Mouse (Mus musculus): ENCODE measurements around the gene Gm17571. TPM values are rescaled to one million over a fixed set of nuclear protein-coding genes. Genes with fewer than 3 reads are reported as not detected.

Gene Gm17571
- total RNA-seq, 2 experiments from 2014 or later = not detected

DNA sequence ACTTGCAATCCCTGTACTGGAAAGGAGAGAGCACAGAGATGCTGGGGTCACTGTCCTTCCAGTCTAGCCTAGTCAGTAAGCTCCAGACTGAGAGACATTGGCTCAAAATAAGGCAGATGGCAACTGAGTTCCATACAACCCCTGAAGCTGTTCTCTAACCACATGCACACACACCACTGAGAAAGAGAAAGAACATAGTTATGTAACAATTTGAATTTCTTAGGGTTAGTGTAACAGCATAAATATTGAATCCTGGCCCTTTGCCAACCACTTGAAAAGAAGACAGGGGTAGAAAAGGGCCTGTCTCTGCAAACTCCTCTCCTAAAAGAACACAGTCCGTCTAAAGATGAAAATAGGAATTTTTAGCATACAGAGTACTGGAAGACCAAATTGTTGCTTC lies 12.8 kb upstream of the Gm17571 start:
- no peak for ATAC-seq (replicated peaks; ENCODE audit: low FRiP score, low TSS enrichment, poor library complexity, severe bottlenecking)

DNA sequence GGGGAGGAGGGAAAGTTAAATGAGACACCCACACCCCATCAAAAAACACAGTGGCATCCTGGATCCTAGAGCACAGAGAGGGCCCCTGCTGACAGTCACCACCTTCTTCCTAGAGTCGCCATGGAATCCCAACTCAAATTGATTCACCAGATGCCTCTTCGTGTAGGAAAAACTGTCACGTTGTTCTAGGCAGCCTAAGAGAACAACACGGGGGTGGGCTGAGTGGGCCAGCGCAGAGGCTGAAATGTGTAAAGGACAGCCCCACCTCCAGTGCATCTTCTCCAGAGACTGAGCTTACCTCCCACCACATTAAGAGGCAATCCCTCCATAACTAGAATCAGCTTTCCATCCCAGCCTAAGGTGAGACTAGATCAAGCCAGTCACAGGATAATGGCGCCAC lies 11.2 kb upstream of the Gm17571 start:
- ATAC-seq (replicated peaks; ENCODE audit: low FRiP score, low TSS enrichment, poor library complexity, severe bottlenecking) = no peak

DNA sequence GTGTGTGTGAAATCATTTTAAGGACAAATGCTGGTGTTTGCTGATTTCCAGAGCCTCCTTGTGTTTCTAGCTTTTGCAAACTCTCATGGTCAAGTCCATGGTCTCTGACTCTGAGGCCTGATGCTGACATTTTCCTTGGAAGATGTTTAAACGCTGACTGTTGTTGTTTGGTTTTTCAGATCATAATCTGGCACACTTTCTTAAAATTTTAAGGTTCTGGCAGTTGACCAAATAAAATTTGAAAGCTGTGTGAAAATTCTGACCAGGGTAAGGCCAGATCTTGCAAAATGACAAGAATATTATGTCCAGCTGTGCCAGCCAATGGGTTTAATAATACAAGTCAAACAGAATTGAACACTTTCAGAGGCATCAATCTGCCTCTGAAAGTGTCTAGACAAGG lies 8.7 kb upstream of the Gm17571 start:
- no peak for ATAC-seq (replicated peaks; ENCODE audit: low FRiP score, low TSS enrichment, poor library complexity, severe bottlenecking)

DNA sequence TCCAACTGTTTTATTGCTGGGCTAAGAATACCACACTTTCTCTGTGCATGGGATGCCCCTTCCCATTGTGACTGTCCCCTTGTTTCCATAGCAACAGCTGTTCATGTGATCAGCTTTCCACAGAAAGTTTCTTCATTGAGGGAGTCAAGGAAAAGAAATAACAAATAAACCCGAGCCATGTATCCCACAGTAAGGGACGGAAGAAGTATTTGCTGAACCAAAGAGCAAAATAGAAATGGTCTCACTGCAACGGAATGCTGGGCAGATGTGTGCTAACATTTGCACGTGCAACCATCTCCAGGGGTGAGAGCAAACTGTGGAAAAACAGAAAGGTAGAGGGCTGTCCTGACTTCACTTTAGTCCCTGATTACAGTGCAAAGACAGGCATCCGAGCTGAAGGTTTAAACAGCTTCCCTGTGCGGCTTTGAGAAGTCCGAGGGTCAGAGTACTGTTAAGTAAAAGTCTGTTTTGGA lies 8.1 kb upstream of the Gm17571 start:
- no peak for ATAC-seq (replicated peaks; ENCODE audit: low FRiP score, low TSS enrichment, poor library complexity, severe bottlenecking)

DNA sequence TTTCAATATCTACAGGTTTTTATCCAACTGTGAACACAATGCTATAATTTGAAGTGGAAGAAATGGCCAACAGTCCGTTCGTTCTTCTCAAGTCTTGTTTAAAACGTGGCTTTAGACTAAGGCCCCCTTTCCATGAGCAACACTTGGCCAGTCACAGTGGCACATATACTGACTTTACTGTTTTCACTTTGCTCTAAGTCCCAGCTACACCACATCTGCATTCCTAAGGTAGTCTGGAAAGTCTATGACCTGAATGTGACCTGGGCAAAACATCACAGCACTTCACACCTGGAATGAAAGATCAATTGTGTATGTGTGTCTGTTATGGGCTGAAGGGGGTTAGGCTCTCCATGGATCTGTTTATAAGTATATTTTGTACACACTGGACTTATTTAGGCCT lies 2.2 kb upstream of the Gm17571 start:
- ATAC-seq (replicated peaks; ENCODE audit: low FRiP score, low TSS enrichment, poor library complexity, severe bottlenecking) = no peak

DNA sequence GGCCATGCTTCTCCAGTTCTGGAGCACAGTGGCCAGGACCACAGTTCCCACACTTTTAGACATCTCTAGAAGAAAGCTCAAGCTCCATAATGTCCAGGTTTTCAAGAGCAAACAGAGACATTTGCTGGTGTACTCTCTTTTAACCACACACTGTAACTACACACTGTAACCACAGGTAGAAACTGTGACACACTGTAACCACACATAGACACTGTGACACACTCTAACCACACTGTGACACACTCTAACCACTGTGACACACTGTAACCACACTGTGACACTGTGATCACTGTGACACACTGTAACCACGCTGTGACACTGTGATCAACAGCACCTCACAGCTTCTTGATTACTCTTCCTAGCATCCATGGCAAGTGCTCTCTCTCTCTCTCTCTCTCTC lies 317 bp downstream of the Gm17571 start:
- no peak for ATAC-seq (replicated peaks; ENCODE audit: low FRiP score, low TSS enrichment, poor library complexity, severe bottlenecking)

DNA sequence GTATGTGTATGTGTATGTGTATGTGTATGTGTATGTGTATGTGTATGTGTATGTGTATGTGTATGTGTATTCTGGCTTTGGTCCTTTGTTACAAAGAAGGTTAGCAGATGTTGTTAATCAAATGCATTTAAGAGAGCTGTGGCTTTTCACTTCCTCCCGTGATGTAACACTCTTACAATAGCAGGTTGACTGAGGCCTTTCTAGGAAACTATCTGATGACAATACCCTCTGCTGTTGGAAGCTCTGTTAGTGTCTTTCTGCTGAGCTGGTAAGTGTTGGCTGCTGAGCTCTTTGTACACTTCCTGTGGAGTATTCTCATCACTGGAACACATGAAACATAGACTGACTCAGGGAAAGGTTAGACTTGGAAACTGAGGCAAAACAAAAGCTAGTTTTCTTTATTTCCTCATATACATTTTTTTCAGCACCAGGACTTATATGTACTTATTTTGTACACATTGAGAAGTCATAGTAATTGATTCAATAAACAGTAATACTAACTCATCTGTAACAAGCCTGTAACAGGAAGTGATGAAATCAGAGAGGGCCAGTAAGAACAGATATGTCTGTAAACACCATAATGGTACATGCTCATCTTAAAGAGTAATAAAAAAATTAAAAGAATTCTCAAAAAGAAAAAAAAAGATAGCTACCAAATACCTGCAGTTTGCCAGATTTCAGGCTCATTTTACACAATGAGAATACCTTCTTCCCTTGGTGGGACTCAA lies 2.9 kb downstream of the Gm17571 start:
- ATAC-seq (replicated peaks; ENCODE audit: low FRiP score, low TSS enrichment, poor library complexity, severe bottlenecking) = no peak

DNA sequence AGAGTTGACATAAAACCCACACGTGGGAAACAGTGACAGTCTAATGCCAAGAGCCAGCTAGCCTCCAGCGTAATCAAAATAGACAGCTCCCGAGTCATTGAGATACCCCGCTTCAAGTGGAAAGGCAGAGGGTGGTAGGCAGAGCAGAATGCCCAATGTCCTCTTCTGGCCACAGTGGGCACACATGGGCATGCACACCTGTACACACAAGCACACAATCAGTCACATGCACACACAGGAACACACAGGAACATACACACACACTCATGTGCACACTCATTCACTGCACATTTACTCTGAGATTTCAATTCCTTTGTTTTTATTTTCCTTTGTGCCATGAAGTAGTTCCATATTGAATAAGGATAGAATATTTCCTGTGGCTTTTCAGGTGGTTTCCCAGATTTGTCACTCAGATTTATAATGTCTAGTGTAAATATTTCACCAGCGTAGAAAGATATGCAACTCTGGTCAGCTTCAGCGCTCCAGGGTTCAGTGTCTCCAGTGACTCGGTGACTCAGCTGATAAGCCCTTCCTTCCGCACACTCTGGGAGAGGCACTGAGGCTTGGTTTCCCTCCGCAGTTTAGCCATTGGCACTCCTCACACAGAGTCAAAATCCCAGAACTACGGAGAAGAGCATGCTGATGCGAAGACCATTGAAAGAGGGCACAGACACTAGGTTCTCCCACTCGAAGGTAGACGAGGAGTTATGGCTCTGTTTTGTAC lies 4.4 kb downstream of the Gm17571 start:
- ATAC-seq (replicated peaks; ENCODE audit: low FRiP score, low TSS enrichment, poor library complexity, severe bottlenecking) = peak; percentile 55; the same call in 1 of the 2 replicates

DNA sequence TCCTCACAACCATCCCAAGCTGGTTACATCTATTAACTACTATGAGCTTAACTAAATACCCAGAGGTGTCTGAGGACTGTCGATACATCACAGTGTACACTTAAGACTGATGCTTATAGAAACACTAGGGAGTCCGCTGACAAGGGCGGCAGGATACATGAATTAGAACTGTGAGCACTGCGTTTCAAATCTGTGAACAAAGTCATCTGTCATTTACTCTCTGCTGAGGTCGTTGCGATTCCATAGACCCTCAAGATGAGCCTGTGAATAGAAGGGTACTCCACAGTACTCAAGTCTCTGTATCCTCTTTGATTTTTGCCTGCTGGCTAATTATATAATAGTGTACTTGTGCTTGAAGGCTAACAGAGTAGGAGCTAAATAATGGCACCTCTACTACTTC lies 5.6 kb downstream of the Gm17571 start:
- no peak for ATAC-seq (replicated peaks; ENCODE audit: low FRiP score, low TSS enrichment, poor library complexity, severe bottlenecking)

DNA sequence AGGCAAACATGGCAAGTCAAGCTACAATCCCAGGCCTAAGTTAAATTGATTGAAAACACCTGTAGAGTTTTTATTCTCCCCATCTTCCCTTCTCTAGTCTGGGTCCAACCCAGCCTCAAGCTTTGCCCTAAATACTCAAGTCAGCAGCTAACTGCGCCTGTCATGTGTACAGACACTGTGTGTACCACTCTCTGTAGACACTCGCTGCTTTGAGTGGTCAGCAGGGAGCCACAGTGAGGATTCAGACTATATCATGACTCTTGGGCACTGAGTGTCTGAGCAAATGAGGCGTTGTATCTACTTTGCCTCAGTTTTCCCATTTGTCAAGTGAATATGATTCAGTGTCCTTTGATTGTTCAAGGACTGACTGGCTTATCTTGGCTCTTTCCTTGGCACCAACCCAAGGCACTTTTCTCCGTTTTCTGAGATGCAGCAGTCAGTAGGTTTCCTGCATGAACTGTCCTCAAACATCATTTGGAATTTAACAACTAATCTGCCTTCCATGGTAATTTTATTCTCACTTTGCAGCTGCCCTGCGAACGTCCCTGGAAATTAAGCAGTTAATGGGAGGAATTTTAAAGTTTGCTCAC lies 13.0 kb downstream of the Gm17571 start:
- no peak for ATAC-seq (replicated peaks; ENCODE audit: low FRiP score, low TSS enrichment, poor library complexity, severe bottlenecking)

DNA sequence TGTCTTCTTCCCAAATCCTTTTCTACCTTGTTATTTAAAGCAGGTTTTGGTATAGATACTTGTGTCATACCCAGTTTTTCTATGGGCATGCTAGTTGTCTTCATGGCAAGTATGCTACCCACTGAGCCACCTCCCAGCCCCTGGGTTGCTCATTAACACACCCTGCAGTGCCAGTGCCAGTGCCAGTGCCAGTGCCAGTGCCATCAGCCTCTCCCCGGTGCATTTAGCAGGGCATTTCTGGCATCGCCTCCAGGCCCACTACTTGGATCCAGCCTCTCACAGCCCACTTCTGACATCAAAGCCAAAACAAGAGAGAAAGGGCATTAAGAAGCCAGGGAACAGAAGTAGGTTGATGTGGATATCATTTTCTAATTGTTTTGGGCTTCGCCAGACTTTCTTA lies 14.9 kb downstream of the Gm17571 start:
- no peak for ATAC-seq (replicated peaks; ENCODE audit: low FRiP score, low TSS enrichment, poor library complexity, severe bottlenecking)

DNA sequence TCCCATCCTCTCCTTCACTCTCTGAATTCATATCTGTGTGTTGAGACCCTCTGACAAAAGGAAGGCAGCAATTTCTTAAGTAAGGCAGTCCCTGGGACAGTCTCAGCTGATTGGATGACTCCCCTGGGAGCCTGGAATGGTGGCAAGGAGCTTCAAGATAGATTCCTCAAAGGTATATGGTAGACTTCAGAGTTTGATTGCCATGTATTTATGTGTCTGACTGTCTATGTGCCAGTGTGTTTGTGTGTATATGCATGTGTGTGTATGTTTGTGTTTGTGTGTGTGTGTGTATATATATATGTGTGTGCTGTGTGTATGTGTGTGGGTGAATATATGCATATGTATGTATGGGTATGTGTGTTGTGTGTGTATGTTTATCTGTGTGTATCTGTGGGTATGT lies 15.8 kb downstream of the Gm17571 start:
- no peak for ATAC-seq (replicated peaks; ENCODE audit: low FRiP score, low TSS enrichment, poor library complexity, severe bottlenecking)

DNA sequence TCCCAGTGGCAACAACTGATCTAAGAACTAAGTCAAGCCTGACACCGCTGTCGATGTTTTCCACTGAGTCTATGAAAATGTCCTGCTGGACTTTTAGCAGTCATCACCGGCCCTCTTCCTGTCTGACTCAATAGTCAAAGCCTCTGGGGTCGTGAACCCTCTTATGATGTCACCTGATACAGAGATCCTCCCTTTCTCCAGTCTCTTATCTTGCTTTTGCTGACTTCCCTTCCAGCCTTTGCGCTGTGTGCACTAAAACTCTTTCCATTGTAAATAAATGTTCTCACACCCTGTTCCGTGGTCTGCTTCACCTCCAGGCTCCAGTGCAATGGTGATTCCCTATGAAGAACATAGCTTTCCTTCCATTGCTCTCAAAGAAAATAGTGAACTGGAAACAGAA lies 16.3 kb downstream of the Gm17571 start:
- no peak for ATAC-seq (replicated peaks; ENCODE audit: low FRiP score, low TSS enrichment, poor library complexity, severe bottlenecking)

DNA sequence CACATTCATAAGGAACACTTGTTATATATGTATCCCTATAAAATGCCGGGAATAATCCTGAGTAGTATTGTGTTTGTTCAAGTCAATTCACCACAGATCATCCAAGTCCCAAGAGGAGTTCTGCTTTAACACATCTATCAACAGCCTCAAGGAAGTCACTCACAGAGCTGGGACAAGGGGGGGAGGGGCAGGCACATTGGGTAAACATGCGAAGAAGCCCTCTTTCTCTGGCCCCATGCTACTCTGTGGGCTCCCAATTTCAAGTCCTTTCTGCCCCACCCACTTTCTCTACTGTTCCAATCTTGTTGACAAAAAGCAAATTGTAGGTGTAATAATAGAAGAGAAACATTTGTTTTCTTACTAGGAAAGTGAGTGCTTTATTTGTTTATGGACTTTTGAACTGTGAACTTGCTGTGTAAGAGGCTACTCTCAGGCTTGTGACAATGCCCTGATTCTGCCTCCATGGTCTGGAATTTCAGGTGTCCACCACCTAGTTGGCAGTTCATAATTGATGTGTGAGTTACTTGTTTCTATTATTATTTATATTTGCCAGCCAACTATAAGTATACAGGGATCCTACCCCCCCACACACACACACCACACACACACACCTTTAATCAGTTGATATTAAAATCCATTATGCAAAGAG lies 17.0 kb downstream of the Gm17571 start:
- ATAC-seq (replicated peaks; ENCODE audit: low FRiP score, low TSS enrichment, poor library complexity, severe bottlenecking) = no peak

DNA sequence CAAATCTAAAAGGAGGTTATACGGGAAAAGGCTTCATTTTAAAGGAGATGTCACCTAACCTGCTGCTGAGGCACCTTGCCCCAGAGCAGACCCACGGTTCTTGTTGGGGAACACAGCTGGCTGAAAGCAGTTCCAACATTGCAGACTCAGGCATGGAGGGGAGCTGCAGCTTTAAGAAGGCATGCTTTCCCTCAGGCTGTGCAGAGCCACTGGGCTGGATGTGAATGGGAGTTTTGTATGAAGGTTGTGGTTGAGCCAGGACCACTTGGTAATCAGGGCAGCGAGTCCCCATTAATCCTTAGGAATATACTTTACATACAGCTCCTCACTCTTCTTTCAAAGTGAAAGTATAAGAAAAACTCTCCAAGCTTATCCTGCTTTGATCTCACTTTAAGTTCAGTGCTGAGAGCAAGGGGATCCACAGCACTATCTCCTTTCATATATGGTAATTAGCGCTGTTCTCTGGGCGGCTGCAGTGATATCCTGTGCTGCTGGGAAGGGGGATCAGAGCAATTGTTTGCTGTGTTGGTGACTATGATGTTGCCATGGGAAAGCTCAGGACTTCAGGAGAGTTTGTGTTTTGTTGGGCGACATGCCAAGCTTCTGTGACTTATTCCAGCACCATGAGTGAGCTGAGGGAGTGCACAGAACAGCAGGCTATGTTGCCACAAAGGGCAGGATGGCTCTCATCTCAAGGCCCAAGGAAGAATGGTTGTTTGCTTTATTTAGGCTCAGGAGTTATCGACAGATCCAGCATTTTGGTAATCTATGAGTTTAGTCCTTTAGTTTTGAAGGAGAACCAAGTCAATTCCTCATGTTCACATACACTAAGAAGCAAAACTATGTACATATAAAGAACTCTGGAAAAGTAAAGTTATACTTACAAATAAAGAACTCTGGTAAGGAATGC lies 21.3 kb downstream of the Gm17571 start:
- peak; percentile 50; the same call in 1 of the 2 replicates for ATAC-seq (replicated peaks; ENCODE audit: low FRiP score, low TSS enrichment, poor library complexity, severe bottlenecking)

DNA sequence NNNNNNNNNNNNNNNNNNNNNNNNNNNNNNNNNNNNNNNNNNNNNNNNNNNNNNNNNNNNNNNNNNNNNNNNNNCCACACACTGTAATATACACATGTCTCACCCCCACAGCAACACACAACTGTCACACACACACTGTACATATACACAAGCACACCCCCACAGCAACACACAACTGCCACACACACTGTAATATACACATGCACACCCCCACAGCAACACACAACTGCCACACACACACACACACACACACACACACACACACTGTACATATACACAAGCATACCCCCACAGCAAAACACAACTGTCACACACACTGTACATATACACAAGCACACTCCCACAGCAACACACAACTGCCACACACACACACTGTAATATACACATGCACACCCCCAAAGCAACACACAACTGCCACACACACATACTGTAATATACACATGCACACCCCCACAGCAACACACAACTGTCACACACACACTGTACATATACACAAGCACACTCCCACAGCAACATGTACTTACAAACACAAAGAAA lies 32.3 kb downstream of the Gm17571 start:
- no peak for ATAC-seq (replicated peaks; ENCODE audit: low FRiP score, low TSS enrichment, poor library complexity, severe bottlenecking)

Data from megakaryocyte-erythroid progenitor cell, adult 5-6 weeks (primary cell).